Mouse (Mus musculus) MEL (cell line): ENCODE results near the gene Npy. TPM values are rescaled to one million over a fixed set of nuclear protein-coding genes. Genes with fewer than 3 reads are reported as not detected.

Source experiments
- DNase-seq: peaks from one replicate; pipeline ENCODE4 v3.0.0; 2011; ENCODE audit warnings: low read depth, low spot score
- H3K27ac ChIP-seq: 2 replicates; pipeline ENCODE4 v1.5.1; 2012; ENCODE audit warnings: low read depth, mild to moderate bottlenecking, control low read depth, low read length, moderate library complexity; ENCODE audit not compliant: control insufficient read depth
- H3K27me3 ChIP-seq, 2 experiments: fragments of 150-350 bp in 1 of 2; sonication (generic) in 1 of 2; 2 replicates each; pipeline ENCODE4 v1.6.1; 2012; ENCODE audit warnings: low read length in 2 of 2, mild to moderate bottlenecking in 2 of 2, improper control_type of control experiment in 1 of 2, moderate library complexity in 1 of 2; ENCODE audit not compliant: insufficient read depth in 2 of 2, control insufficient read depth in 1 of 2
- H3K36me3 ChIP-seq, 2 experiments: 2 replicates each; pipeline ENCODE4 v1.6.1; 2012 to 2014; ENCODE audit warnings: low read length in 2 of 2, improper control_type of control experiment in 1 of 2, inconsistent platforms in 1 of 2, mild to moderate bottlenecking in 1 of 2; ENCODE audit not compliant: insufficient read depth in 2 of 2, control insufficient read depth in 1 of 2
- H3K4me1 ChIP-seq, 2 experiments: fragments of 150-350 bp in 1 of 2; sonication (generic) in 1 of 2; 2 replicates each; pipeline ENCODE4 v1.6.1; 2012; ENCODE audit warnings: low read length in 2 of 2, improper control_type of control experiment in 1 of 2, mild to moderate bottlenecking in 1 of 2; ENCODE audit not compliant: insufficient read depth in 2 of 2, control insufficient read depth in 1 of 2
- H3K4me3 ChIP-seq, 2 experiments: fragments of 150-350 bp in 1 of 2; sonication (generic) in 1 of 2; 2 replicates each; pipeline ENCODE4 v1.5.1; 2012; ENCODE audit warnings: low read depth in 2 of 2, low read length in 2 of 2, mild to moderate bottlenecking in 2 of 2, moderate library complexity in 2 of 2, control low read depth in 1 of 2, improper control_type of control experiment in 1 of 2; ENCODE audit not compliant: control insufficient read depth in 1 of 2, insufficient read depth in 1 of 2
- H3K79me2 ChIP-seq: 2 replicates; pipeline ENCODE4 v1.6.1; 2012; ENCODE audit warnings: mild to moderate bottlenecking, low read length, moderate library complexity; ENCODE audit not compliant: control insufficient read depth, poor library complexity, insufficient read depth
- H3K9ac ChIP-seq: 2 replicates; pipeline ENCODE4 v1.6.1; 2012; ENCODE audit warnings: low read depth, mild to moderate bottlenecking, control low read depth, low read length, moderate library complexity; ENCODE audit not compliant: control insufficient read depth, poor library complexity, severe bottlenecking
- H3K9me3 ChIP-seq: fragments of 150-350 bp; sonication (generic); replicated peaks from 2 replicates; pipeline ENCODE4 v1.6.1; 2012; ENCODE audit warnings: mild to moderate bottlenecking, low read length, improper control_type of control experiment, moderate library complexity; ENCODE audit not compliant: insufficient read depth
- BHLHE40 ChIP-seq: IDR thresholded peaks from 2 replicates; pipeline ENCODE4 v1.6.1; 2012; ENCODE audit warnings: low read depth, mild to moderate bottlenecking, inconsistent platforms, low read length, improper control_type of control experiment, borderline replicate concordance
- CTCF ChIP-seq, 3 experiments: IDR thresholded peaks in 2 of 3; conservative IDR thresholded peaks in 1 of 3; 2 replicates each; pipeline ENCODE4 v1.5.1; 2011 to 2012; ENCODE audit warnings: low read length in 3 of 3, low read depth in 2 of 3, mild to moderate bottlenecking in 2 of 3, improper control_type of control experiment in 1 of 3, inconsistent platforms in 1 of 3, mixed read lengths in 1 of 3, moderate library complexity in 1 of 3; ENCODE audit not compliant: control insufficient read depth in 1 of 3, insufficient read depth in 1 of 3, poor library complexity in 1 of 3, severe bottlenecking in 1 of 3
- E2F4 ChIP-seq: IDR thresholded peaks from 2 replicates; pipeline ENCODE4 v1.6.1; 2011; ENCODE audit warnings: low read depth, low read length, improper control_type of control experiment, borderline replicate concordance
- ETS1 ChIP-seq: IDR thresholded peaks from 2 replicates; pipeline ENCODE4 v1.6.1; 2012; ENCODE audit warnings: low read depth, mild to moderate bottlenecking, inconsistent platforms, low read length, improper control_type of control experiment, moderate library complexity
- GATA1 ChIP-seq: IDR thresholded peaks from 2 replicates; pipeline ENCODE4 v1.6.1; 2011; ENCODE audit warnings: low read depth, low read length, improper control_type of control experiment
- HCFC1 ChIP-seq: IDR thresholded peaks from 2 replicates; pipeline ENCODE4 v1.6.1; 2012; ENCODE audit warnings: low read depth, mild to moderate bottlenecking, inconsistent platforms, low read length, improper control_type of control experiment, moderate library complexity
- JUND ChIP-seq: IDR thresholded peaks from 2 replicates; pipeline ENCODE4 v1.6.1; 2011; ENCODE audit warnings: low read depth, mild to moderate bottlenecking, improper control_type of control experiment, low read length
- MAZ ChIP-seq: IDR thresholded peaks from 2 replicates; pipeline ENCODE4 v1.6.1; 2012; ENCODE audit warnings: low read depth, mild to moderate bottlenecking, inconsistent platforms, low read length, improper control_type of control experiment
- MXI1 ChIP-seq: IDR thresholded peaks from 2 replicates; pipeline ENCODE4 v1.6.1; 2011; ENCODE audit warnings: mild to moderate bottlenecking, low read depth, low read length, improper control_type of control experiment
- MYB ChIP-seq: IDR thresholded peaks from 2 replicates; pipeline ENCODE4 v1.6.1; 2011; ENCODE audit warnings: mild to moderate bottlenecking, low read depth, low read length, improper control_type of control experiment
- MYC ChIP-seq: IDR thresholded peaks from 2 replicates; pipeline ENCODE4 v1.6.1; 2011; ENCODE audit warnings: low read depth, mild to moderate bottlenecking, low read length, improper control_type of control experiment, moderate library complexity
- POLR2A ChIP-seq, 2 experiments: IDR thresholded peaks; 2 replicates each; pipeline ENCODE4 v1.6.1; 2011 to 2012; ENCODE audit warnings: low read length in 2 of 2, mild to moderate bottlenecking in 2 of 2, control low read depth in 1 of 2, improper control_type of control experiment in 1 of 2, low read depth in 1 of 2, moderate library complexity in 1 of 2; ENCODE audit not compliant: control insufficient read depth in 1 of 2, insufficient read depth in 1 of 2, poor library complexity in 1 of 2
- POLR2AphosphoS2 ChIP-seq: IDR thresholded peaks from 2 replicates; pipeline ENCODE4 v1.6.1; 2011; ENCODE audit warnings: low read length, improper control_type of control experiment
- POLR2AphosphoS5 ChIP-seq: IDR thresholded peaks from 2 replicates; pipeline ENCODE4 v1.6.1; 2012; ENCODE audit warnings: low read depth, borderline replicate concordance, mild to moderate bottlenecking, inconsistent platforms, low read length, moderate library complexity, mixed read lengths
- RAD21 ChIP-seq: IDR thresholded peaks from 2 replicates; pipeline ENCODE4 v1.6.1; 2011; ENCODE audit warnings: mild to moderate bottlenecking, low read depth, low read length, improper control_type of control experiment
- SIN3A ChIP-seq: IDR thresholded peaks from 2 replicates; pipeline ENCODE4 v1.6.1; 2012; ENCODE audit warnings: low read length, improper control_type of control experiment, inconsistent platforms
- SMC3 ChIP-seq: IDR thresholded peaks from 2 replicates; pipeline ENCODE4 v1.6.1; 2011; ENCODE audit warnings: low read depth, low read length, improper control_type of control experiment
- TAL1 ChIP-seq: IDR thresholded peaks from 2 replicates; pipeline ENCODE4 v1.6.1; 2012; ENCODE audit warnings: mild to moderate bottlenecking, inconsistent platforms, low read length, moderate library complexity, mixed read lengths
- TBP ChIP-seq: IDR thresholded peaks from 2 replicates; pipeline ENCODE4 v1.8.0; 2011; ENCODE audit warnings: low read depth, low read length, improper control_type of control experiment
- TCF12 ChIP-seq: IDR thresholded peaks from 2 replicates; pipeline ENCODE4 v1.6.1; 2014; ENCODE audit warnings: low read depth, mild to moderate bottlenecking, inconsistent platforms, low read length, improper control_type of control experiment, moderate library complexity
- USF1 ChIP-seq: IDR thresholded peaks from 2 replicates; pipeline ENCODE4 v1.6.1; 2014; ENCODE audit warnings: low read depth, mild to moderate bottlenecking, inconsistent platforms, low read length, improper control_type of control experiment, moderate library complexity
- USF2 ChIP-seq, 2 experiments: IDR thresholded peaks; 2 replicates each; pipeline ENCODE4 v1.6.1; 2011 to 2012; ENCODE audit warnings: improper control_type of control experiment in 2 of 2, low read length in 2 of 2, borderline replicate concordance in 1 of 2, inconsistent platforms in 1 of 2, low read depth in 1 of 2, mild to moderate bottlenecking in 1 of 2; ENCODE audit not compliant: insufficient read depth in 1 of 2
- ZKSCAN1 ChIP-seq: IDR thresholded peaks from 2 replicates; pipeline ENCODE4 v1.6.1; 2012; ENCODE audit warnings: low read depth, mild to moderate bottlenecking, inconsistent platforms, low read length, improper control_type of control experiment, moderate library complexity
- ZMIZ1 ChIP-seq: IDR thresholded peaks from 2 replicates; pipeline ENCODE4 v1.6.1; 2012; ENCODE audit warnings: low read depth, mild to moderate bottlenecking, inconsistent platforms, low read length, improper control_type of control experiment, moderate library complexity
- polyA plus RNA-seq, 2 experiments: library from polyadenylated mRNA; stranded (reverse) in 1 of 2; unstranded in 1 of 2; fragments of >175 nt in 1 of 2; fragments of >200 nt in 1 of 2; gene quantifications; 2 replicates each; pipeline versions ENCODE4 v1.2.1 to v1.2.4; 2012; ENCODE audit warnings: low replicate concordance in 2 of 2, low read depth in 1 of 2; ENCODE audit not compliant: insufficient read length in 2 of 2, insufficient read depth in 1 of 2, missing spikeins in 1 of 2
- total RNA-seq: library from RNA; depleted of rRNA; stranded (reverse); fragments of 300-350 nt; gene quantifications from 2 replicates; pipeline ENCODE4 v1.2.3, GENCODE M21; 2012

The Npy gene
- total and polyA plus RNA-seq, 3 experiments = not detected

- TF ChIP-seq ZMIZ1 = no peak
- no peak for TF ChIP-seq SMC3
- TF ChIP-seq MYC = no peak
- no peak for TF ChIP-seq GATA1
- TF ChIP-seq TAL1 = no peak
- TF ChIP-seq JUND = no peak
- no peak for TF ChIP-seq TBP
- TF ChIP-seq HCFC1 = no peak
- no peak for TF ChIP-seq USF1
- TF ChIP-seq SIN3A = no peak
- no peak for TF ChIP-seq MAZ
- no peaks in the 10 kb centered on the region for H3K4me1 ChIP-seq
- no peak overlapping the region for H3K9ac ChIP-seq
- H3K9me3 ChIP-seq = no peaks in the 10 kb centered on the region
- no peak overlapping the region for H3K4me3 ChIP-seq
- H3K27me3 ChIP-seq = no peaks in the 10 kb centered on the region
- H3K79me2 ChIP-seq = no peaks in the 10 kb centered on the region
- no peaks in the 10 kb centered on the region for H3K36me3 ChIP-seq
- no peak for DNase-seq
- no peak overlapping the region for H3K27ac ChIP-seq
Observed at GRCm38 (mm10) chr6:49808076-49808475, 14.4 kb upstream of the Npy start.

GRCm38 (mm10) chr6:49817183-49817582, 5.3 kb upstream of the Npy start:
- Histone ChIP-seq H3K9me3 (no peaks in the 10 kb centered on the region), H3K27me3 (no peaks in the 10 kb centered on the region), H3K9ac (no peak overlapping the region), H3K36me3 (no peaks in the 10 kb centered on the region), H3K4me3 (no peak overlapping the region), H3K79me2 (no peaks in the 10 kb centered on the region), H3K27ac (no peak overlapping the region), H3K4me1 (no peaks in the 10 kb centered on the region)
- no peak for DNase-seq
- TF ChIP-seq ETS1 (no peak), POLR2A (IDR thresholded peaks at IDR 0.05; ENCODE audit: control insufficient read depth in 1 of 2, insufficient read depth in 1 of 2, low read depth in 1 of 2, low read length in 2 of 2, poor library complexity in 1 of 2) (no peak), POLR2AphosphoS5 (no peak), HCFC1 (no peak), POLR2AphosphoS2 (no peak), ZMIZ1 (no peak), BHLHE40 (no peak), RAD21 (no peak), ZKSCAN1 (no peak), TCF12 (no peak), MXI1 (no peak), E2F4 (no peak), USF1 (no peak), TAL1 (no peak), CTCF (IDR thresholded peaks at IDR 0.05 in 2 of 3, conservative IDR thresholded peaks at IDR 0.05 in 1 of 3; ENCODE audit: control insufficient read depth in 1 of 3, insufficient read depth in 1 of 3, low read depth in 2 of 3, low read length in 3 of 3, poor library complexity in 1 of 3, severe bottlenecking in 1 of 3) (no peak), USF2 (IDR thresholded peaks at IDR 0.05; ENCODE audit: borderline replicate concordance in 1 of 2, insufficient read depth in 1 of 2, low read depth in 1 of 2, low read length in 2 of 2) (no peak), MYB (no peak)
